Mouse (Mus musculus) heart, postnatal 0 days (tissue): ENCODE measurements around the gene Fate1.

Experiments used
- CTCF ChIP-seq: IDR thresholded peaks from 2 replicates; pipeline ENCODE4 v1.5.1; 2016; ENCODE audit warnings: antibody characterized with exemption, control low read depth, low read depth
- EP300 ChIP-seq: IDR thresholded peaks from 2 replicates; pipeline ENCODE4 v1.6.1; 2016; ENCODE audit warnings: antibody characterized with exemption, low read depth

- TF ChIP-seq CTCF, result no peak
- no peak for TF ChIP-seq EP300
These were observed 7.7 kb downstream of the Fate1 start for GRCm38 (mm10) chrX:71980443-71980842.
